Comparison of ENCODE assay signal across 26 mouse cellular contexts in genomic region chr1:87331774-87332173, GRCm38 (mm10). TPM values are rescaled to one million over a fixed set of nuclear protein-coding genes. Genes with fewer than 3 reads are reported as not detected.
DNase-seq lines count a peak whose midpoint lies in the region; ATAC-seq and TF ChIP-seq lines count a peak whose summit lies in the region.
"Had no signal": no experiment of that assay in that cellular context is flagged by ENCODE, and none has a peak within 500 bp of the region (broad histone marks: within the 10 kb centered on the region; RNA-seq: fewer than 3 reads in every experiment).

No protein-coding gene starts in this region.

- ATAC-seq in liver, embryonic 11.5 days (replicated peaks; ENCODE audit: low FRiP score), result no peak
- no peak for ATAC-seq in midbrain, embryonic 11.5 days (ENCODE audit: low FRiP score)
- ATAC-seq: forebrain, embryonic 15.5 days; hindbrain, postnatal 0 days; inflammation-experienced regulatory T-cells, adult 6 months; intestine, embryonic 16.5 days had no signal

- TF ChIP-seq POLR2A in liver, adult 2 months (IDR thresholded peaks at IDR 0.05; ENCODE audit: extremely low read depth, insufficient read depth, low read length), result no peak

- peaks cover 28% of the 10 kb centered on the region for H3K79me2 ChIP-seq in liver, adult 2 months (ENCODE audit: control insufficient read depth, insufficient read depth, low read length)

- H3K4me1 ChIP-seq in liver, adult 2 months (ENCODE audit: control insufficient read depth, insufficient read depth, low read length), result peaks cover 15% of the 10 kb centered on the region
- peaks cover 9% of the 10 kb centered on the region; the same call in 1 of the 2 replicates for H3K4me1 ChIP-seq in liver, embryonic 11.5 days (replicated peaks; ENCODE audit: control insufficient read depth, insufficient read depth, low read length)
- H3K4me1 ChIP-seq in midbrain, embryonic 11.5 days (ENCODE audit: control insufficient read depth, insufficient read depth, low read length), result peaks cover 3% of the 10 kb centered on the region; the same call in 1 of the 2 replicates

- peaks cover 15% of the 10 kb centered on the region for H3K36me3 ChIP-seq in liver, adult 2 months (ENCODE audit: control insufficient read depth, insufficient read depth, low read length)
- H3K36me3 ChIP-seq in liver, embryonic 11.5 days (ENCODE audit: control insufficient read depth, insufficient read depth, low read length), result peaks cover 10% of the 10 kb centered on the region
- peaks cover 2% of the 10 kb centered on the region; the same call in 1 of the 2 replicates for H3K36me3 ChIP-seq in midbrain, embryonic 11.5 days (ENCODE audit: control insufficient read depth, insufficient read depth, low read length)

- peak; percentile 9 to 14 for DNase-seq in adrenal gland, postnatal 36 days
- DNase-seq in adrenal gland, postnatal 10 days, result no peak
- peak; percentile 55 for DNase-seq in liver, adult 2 months (ENCODE audit: extremely low read depth, low read depth, low spot score)
- no peak for DNase-seq in liver, embryonic 11.5 days (ENCODE audit: low spot score)
- DNase-seq in R1 (ENCODE audit: low read depth, low spot score), result peak; percentile 46
- no peak for DNase-seq in midbrain, embryonic 11.5 days (ENCODE audit: low spot score, missing footprints)
- DNase-seq: adrenal gland, postnatal 14 days; cerebellum, adult 11-12 months; cerebellum, adult 8-10 months; cerebellum, postnatal 10 days; cerebellum, postnatal 36 days; embryo, embryonic 11 days; gastrocnemius, postnatal 25 days; heart, adult 2 months; heart, postnatal 36 days had no signal

- no peak overlapping the region for H3K4me2 ChIP-seq in liver, embryonic 11.5 days
- H3K4me2 ChIP-seq in midbrain, embryonic 11.5 days, result no peak overlapping the region
- H3K4me2 ChIP-seq: embryonic facial prominence, embryonic 13.5 days; forebrain, embryonic 12.5 days; forebrain, embryonic 15.5 days; heart, embryonic 13.5 days; hindbrain, embryonic 14.5 days had no signal

- no peak overlapping the region for H3K4me3 ChIP-seq in liver, adult 2 months (ENCODE audit: insufficient read depth, low read depth, low read length)
- H3K4me3 ChIP-seq in liver, embryonic 11.5 days (ENCODE audit: low read depth, low read length), result no peak overlapping the region
- no peak overlapping the region for H3K4me3 ChIP-seq in midbrain, embryonic 11.5 days (ENCODE audit: low read depth, low read length)
- H3K4me3 ChIP-seq: embryonic facial prominence, embryonic 10.5 days; embryonic facial prominence, embryonic 13.5 days; erythroblast, embryonic 14.5 days; forebrain, embryonic 12.5 days; forebrain, embryonic 15.5 days; heart, adult 2 months; heart, embryonic 10.5 days; heart, embryonic 13.5 days had no signal

- H3K27ac ChIP-seq in liver, adult 2 months (replicated peaks; ENCODE audit: insufficient read depth, low read depth, low read length), result no peak overlapping the region
- H3K27ac ChIP-seq in liver, embryonic 11.5 days (ENCODE audit: low read depth, low read length), result no peak overlapping the region
- no peak overlapping the region for H3K27ac ChIP-seq in midbrain, embryonic 11.5 days (ENCODE audit: low read depth, low read length)
- H3K27ac ChIP-seq: embryonic facial prominence, embryonic 10.5 days; embryonic facial prominence, embryonic 13.5 days; forebrain, embryonic 12.5 days; forebrain, embryonic 15.5 days; heart, adult 2 months; heart, embryonic 10.5 days; heart, embryonic 13.5 days; hindbrain, embryonic 14.5 days; hindbrain, postnatal 0 days had no signal

- H3K9ac ChIP-seq in liver, adult 2 months (ENCODE audit: low read depth, low read length), result no peak overlapping the region
- no peak overlapping the region for H3K9ac ChIP-seq in liver, embryonic 11.5 days (ENCODE audit: low read depth, low read length)
- H3K9ac ChIP-seq in midbrain, embryonic 11.5 days (ENCODE audit: low read length), result no peak overlapping the region
- H3K9ac ChIP-seq: embryonic facial prominence, embryonic 13.5 days; forebrain, embryonic 12.5 days; forebrain, embryonic 15.5 days; heart, embryonic 13.5 days; hindbrain, embryonic 14.5 days had no signal

- no peaks in the 10 kb centered on the region for H3K9me3 ChIP-seq in liver, embryonic 11.5 days (ENCODE audit: control insufficient read depth, low read length)
- H3K9me3 ChIP-seq in midbrain, embryonic 11.5 days (ENCODE audit: control insufficient read depth, low read length), result no peaks in the 10 kb centered on the region
- H3K9me3 ChIP-seq: embryonic facial prominence, embryonic 10.5 days; embryonic facial prominence, embryonic 13.5 days; forebrain, embryonic 12.5 days; forebrain, embryonic 15.5 days; heart, embryonic 10.5 days; heart, embryonic 13.5 days had no signal

- no peak for TF ChIP-seq CTCF in liver, adult 2 months (IDR thresholded peaks at IDR 0.05; ENCODE audit: low read depth, low read length)

- 62% methylated on average over 4 of the region's 4 CpGs for WGBS in liver, adult 2 months
- 84% methylated on average over 4 of the region's 4 CpGs for WGBS in liver, embryonic 11.5 days
- WGBS in midbrain, embryonic 11.5 days, result 97% methylated on average over 4 of the region's 4 CpGs

- H3K27me3 ChIP-seq in liver, adult 2 months (ENCODE audit: control insufficient read depth, insufficient read depth, low read length), result no peaks in the 10 kb centered on the region
- H3K27me3 ChIP-seq in liver, embryonic 11.5 days (replicated peaks; ENCODE audit: control insufficient read depth, insufficient read depth, low read length), result no peaks in the 10 kb centered on the region
- no peaks in the 10 kb centered on the region for H3K27me3 ChIP-seq in midbrain, embryonic 11.5 days (ENCODE audit: control insufficient read depth, insufficient read depth, low read length)
- H3K27me3 ChIP-seq: embryonic facial prominence, embryonic 13.5 days; forebrain, embryonic 12.5 days; forebrain, embryonic 15.5 days; heart, embryonic 13.5 days had no signal

RNA-seq across cellular contexts. Expression of gene Gigyf2, which starts 5.0 kb away (rescaled TPM):
- 10 to 100 TPM; 88.7 to 92.7 TPM for total RNA-seq in adrenal gland, postnatal 36 days (2021)
- 10 to 100 TPM; 57.5 to 70.6 TPM for total RNA-seq in adrenal gland, postnatal 10 days (2021)
- total RNA-seq in liver, adult 2 months (2014; rRNA removed), result 39.2 and 39.7 TPM in 2 replicates
- 15.8 and 21.1 TPM in 2 replicates for polyA plus RNA-seq in liver, adult 2 months (2012; rRNA removed)
- polyA plus RNA-seq in liver, embryonic 11.5 days (2014; fragmentation: Nextera tagmentation; extraction: Ambion mirVana), result 35.1 and 40.4 TPM in 2 replicates
- 50.7 and 51.9 TPM in 2 replicates for polyA plus RNA-seq in midbrain, embryonic 11.5 days (2014; fragmentation: Nextera tagmentation; extraction: Ambion mirVana)

Comparison
In these comparisons a context has a peak if more than half of its experiments do, and no peak if none do; other contexts are left out.
1. DNase-seq: peak in adrenal gland, postnatal 36 days (2 of 2), liver, adult 2 months (single experiment) and R1 (single experiment); none in adrenal gland, postnatal 10 days (single experiment), liver, embryonic 11.5 days (single experiment) and midbrain, embryonic 11.5 days (single experiment).